Mouse (Mus musculus): ENCODE data around the gene Ywhae. TPM values are rescaled to one million over a fixed set of nuclear protein-coding genes. Genes with fewer than 3 reads are reported as not detected.

Gene Ywhae
- total RNA-seq, 2 experiments from 2014 or later: 1,671 to 1,788 TPM

DNA sequence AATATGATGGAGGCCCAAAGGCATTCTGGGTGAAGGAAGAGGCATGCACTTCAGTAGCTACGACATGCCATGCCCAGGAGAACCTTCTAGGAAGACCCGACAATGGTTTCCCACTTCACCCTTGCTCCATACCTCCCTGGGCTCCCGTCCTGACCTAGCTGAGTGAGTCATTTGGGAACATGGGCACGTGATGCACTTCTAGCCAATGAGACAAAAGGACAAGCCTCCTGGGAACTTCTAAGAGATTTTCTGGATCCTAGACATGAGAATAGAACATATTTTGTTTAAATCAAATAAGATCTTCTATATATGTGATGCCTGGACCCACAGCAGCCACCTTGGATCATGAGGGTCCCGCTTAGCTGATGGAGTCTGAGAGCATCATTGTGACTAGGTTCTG, 59.9 kb downstream of the Ywhae start:
- intact Hi-C loops (cut with DNase I): loop anchor here (10.0 kb wide), 1 partner anchor 112 kb away; no protein-coding TSS in a partner anchor
- DNase-seq: no peak

DNA sequence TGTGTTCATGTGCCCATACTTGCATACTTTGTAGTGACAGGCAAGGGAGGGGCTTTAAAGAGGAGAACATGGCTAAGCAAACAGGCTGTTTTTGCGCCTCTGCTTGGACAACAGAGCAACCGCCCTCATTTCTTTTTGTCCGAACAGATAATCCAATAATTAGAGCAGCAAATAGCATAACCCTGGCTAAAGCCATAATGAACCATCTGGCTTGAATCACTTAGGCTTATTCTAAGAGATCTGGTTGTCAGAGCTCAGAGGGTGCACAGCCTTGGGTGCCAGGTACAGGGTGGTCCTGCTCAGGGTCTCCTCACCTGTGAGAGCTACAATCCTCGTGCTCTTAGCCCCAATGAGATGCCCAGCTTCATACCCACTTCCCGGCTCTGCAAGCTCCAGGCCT, 60.7 kb downstream of the Ywhae start:
- intact Hi-C loops (cut with DNase I): loop anchor here (10.0 kb wide), 1 partner anchor 111 kb away; no protein-coding TSS in a partner anchor
- DNase-seq: no peak

DNA sequence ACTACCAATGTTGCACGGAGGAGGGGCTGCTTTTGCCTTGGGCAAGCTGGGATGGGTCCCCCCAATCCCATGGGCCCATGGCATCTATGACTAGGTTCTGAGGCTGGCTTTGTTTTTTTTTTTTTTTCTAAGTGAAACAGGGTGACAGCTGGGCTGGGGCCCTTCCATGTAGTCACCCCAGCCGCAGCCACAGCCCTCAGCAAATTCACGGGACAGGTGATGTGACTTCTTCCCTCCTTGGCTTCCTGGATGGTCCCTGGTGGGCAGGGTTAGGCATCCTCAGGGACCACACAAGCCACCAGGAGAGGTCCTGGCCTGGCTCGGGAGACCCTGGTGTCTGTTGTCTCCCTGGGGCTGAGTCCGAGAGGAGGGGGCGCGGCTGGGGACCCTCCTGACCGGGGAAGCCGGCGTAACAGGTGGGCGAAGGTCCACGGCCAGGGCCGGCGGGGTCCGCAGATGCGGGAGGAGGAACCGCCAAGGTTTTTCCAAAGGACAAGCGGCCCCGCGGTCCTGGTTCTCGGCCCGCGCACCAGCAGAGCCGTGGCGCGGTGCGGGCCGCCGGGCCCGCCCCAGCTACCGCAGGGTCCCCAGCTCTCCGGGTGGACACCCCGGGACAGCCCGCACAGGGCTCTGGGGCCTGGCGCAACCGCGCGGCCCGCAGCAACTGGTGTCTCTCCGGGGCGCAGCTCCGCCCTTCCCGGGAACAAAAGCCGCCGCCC, 62.1 kb downstream of the Ywhae start:
- intact Hi-C loops (cut with DNase I): loop anchor here (5.0 to 10.0 kb wide), 2 partner anchors 110 to 173 kb away; no protein-coding TSS in a partner anchor
- DNase-seq: no peak

DNA sequence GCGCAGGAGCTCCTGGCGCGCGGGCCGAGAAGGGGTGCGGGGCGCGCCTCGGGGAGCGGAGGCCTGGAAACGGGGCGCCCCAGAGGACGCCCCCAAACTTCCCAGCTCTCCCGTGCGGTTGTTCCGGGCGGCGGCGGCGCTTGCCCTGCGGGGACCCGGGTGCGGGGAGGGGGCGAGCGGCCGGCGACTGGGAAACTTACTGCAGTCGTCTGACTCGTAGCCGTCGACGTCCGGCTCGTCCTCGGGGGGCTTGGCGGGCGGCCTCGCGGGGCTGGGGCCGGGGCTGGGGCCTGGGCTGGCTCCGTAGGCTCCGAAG, 62.6 kb downstream of the Ywhae start:
- intact Hi-C loops (cut with DNase I): loop anchor here (5.0 to 10.0 kb wide), 2 partner anchors 110 to 172 kb away; no protein-coding TSS in a partner anchor
- DNase-seq: no peak

DNA sequence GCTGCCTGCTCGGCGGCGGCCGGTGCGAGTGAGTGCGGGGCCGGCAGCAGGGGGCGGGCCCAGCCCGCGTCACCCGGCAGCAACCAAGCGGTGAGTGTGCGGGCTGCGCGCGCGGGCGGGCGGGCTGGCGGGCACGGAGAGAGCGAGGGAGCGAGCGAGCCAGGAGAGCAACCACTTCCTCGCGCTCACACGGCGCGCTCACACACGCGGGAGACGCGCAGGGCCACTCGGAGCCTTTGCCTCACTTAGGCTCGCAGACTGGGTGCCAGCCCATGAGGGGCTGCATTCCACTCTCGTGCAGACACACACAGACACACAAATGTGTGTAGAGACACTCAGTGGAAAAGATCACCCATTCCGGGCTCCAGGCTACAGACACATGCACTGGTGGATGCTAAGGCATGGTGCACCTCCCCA, 63.4 kb downstream of the Ywhae start, which contains the start of gene Doc2b:
Doc2b (minus strand) TSS at position 21 of the 417 bp plus-strand sequence.
- DNase-seq: peak; percentile 44
- intact Hi-C loops (cut with DNase I): loop anchor here (5.0 to 10.0 kb wide), 2 partner anchors 109 to 171 kb away; no protein-coding TSS in a partner anchor

DNA sequence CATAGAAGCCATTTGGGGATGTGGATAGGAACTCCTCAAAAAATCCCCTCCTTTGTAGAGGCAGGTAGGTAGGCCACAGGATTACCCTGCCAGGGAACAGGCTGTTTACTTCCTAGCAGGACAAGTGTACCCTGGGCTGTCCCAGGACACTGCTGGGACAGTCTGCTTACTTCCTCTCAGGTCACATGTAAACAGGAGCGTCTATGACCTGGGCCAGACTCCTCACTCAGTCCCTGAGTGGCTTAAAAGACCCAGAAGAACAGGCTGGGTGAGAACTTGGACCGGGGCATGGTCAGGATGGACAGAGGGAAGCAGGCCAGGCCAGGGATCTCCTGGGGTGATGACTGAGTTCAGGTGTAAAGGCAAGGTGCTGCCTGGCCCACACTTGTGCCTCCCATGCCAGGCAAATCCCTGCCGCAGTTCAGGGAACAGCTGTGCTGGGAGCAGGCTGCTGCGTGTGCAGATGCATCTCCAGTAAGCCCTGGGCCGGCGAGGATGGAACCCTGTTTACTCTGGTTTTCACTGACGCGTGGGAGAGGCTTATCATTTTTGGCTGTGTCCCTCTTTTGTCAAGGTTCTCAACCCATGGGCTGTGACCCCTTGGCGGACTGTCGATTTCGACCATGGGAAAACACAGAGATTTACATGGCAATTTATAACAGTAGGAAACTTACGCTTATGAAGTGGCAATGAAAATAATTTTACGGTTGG, 64.0 kb downstream of the Ywhae start:
- intact Hi-C loops (cut with DNase I): loop anchor here (5.0 to 10.0 kb wide), 2 partner anchors 108 to 171 kb away; no protein-coding TSS in a partner anchor
- DNase-seq: no peak

DNA sequence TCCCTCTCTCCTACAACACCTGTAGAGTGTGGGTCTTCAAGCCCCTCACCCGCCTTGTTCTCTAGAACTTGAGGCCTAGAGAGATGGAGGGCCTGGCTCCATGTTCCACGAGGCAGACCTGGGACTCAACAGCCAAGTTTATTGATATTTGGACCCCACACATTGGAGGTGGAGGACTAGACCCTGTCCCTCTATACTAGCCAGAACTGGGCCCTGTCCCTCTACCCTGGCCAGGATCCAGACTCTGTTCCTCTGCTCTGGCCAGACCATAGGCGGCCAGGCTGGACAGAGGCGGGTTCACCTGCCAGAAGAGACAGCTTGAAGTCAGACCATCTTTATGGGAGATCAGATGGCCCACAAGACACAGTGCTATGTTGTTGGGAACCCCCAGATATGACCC, 68.7 kb downstream of the Ywhae start:
- no peak for DNase-seq
- intact Hi-C loops (cut with DNase I): no loop called here

DNA sequence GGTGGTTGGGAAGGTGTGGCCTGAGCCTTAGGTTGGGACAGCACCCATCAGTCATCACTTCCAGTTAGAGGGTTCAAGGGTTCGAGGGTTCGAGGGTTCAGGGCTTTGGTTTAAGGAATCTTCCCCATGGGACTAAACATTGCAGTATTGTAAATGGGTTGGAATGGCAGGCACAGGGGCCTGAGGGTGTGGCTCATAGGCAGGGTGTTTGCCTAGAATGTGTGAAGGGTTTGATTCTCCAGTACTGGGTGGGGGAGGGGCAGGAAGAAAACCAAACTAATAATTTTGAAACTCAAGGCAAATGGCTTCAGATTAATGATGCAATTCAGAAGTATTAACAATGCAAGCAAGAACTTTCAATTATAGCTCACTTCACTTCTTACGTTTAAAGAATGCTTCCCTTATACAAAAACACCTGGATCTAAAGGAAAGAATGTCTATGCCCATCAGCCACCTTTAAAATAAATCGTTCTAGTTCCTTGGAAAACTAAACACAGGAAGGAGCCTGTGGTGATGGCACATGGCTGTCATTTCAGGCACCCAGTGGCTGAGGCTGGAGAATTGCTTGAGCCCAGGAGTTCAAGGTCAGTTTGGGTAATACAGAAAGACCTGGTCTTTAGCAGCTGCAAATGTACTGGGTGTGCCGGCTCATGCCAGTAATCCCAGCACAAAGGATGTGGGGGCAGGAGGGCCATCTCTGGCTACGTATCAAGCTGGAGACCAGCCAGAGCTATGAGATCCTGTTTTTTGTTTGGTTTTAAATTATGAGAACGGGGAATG, 69.3 kb downstream of the Ywhae start:
- intact Hi-C loops (cut with DNase I): no loop called here

DNA sequence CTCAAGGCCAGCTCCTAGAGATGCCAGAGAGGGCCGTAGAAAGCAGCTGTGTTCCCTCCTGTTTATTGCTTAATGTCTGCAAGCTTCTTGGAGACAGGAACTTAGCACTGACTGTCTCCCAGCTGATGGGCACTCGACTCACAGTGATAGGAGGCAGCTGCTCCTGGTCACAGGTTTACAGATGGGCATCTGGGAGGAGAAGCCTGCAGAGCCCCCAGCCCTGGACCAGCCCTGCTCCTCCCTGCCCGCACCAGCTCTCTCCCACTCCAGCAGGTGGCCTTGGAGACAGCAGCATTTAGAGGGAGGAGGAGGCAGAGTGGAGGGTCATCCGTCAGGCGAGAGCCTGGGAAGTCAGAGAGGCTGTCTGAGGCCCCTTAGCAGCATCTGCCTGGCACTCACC, 74.8 kb downstream of the Ywhae start:
- DNase-seq: peak; percentile 19
- intact Hi-C loops (cut with DNase I): no loop called here

More for the DNA sequence above, 69.3 kb downstream of the Ywhae start:
- DNase-seq: no peak

DNA sequence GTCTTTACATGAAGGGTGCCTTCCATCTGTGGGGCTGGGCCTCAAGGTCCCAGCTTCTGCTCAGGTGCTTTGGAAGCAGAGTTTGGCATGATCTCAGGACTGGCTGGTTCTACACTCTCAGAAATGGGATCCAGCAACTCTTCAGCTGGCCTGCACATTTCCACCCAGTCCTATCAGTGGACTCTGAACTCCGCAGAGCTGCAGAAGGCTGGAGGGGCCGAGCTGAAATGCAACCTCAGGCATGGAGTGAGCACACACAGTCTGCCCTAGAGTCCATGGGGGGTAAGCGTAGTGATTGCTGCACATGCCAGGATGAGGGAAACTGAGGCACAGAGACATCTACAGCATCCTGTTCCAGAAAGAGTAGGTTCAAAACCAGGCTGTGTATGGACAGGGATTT, 77.9 kb downstream of the Ywhae start:
- no peak for DNase-seq
- intact Hi-C loops (cut with DNase I): no loop called here

DNA sequence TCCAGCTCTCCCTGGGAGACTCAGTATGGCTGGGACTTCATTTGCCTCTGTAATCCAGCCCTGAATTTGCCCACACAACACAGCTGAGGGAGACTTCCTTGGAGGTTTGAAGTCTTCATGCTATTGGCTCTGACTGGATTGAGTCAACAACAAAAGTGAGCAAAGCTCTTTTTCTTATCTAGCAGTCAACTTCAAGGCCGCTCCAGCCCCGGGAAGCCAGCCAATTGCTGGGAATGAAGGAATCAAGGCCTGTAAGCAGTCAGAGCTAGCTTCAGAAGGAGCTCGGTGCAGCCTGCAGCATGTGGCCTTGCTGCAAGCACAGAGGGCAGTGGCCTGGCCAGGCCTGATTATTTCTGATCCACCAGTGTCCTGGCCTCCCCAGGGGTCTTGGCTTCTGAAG, 79.2 kb downstream of the Ywhae start:
- DNase-seq: peak; percentile 64
- intact Hi-C loops (cut with DNase I): no loop called here

DNA sequence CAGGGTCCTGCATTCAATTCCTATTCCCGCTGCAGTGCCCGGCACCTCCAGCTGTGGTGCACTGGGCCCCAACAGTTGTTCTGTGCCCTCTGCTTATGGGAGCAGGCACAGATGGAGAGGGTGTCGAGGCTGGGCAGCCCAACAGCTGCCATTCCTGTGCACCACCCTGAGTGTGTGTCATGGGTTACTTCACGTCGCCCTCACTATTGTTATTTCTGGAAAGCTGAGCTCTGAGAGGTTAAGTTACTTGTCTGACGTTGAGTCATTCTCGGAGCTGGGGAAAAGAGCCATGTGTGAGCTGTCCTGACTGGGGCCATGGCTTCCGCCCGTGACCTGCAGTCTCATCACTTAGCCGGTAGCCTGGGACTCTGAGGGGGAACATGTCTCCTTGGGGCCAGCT, 80.4 kb downstream of the Ywhae start:
- intact Hi-C loops (cut with DNase I): no loop called here
- no peak for DNase-seq

Other genes with a start within 250 kb of the Ywhae start
- 100 to 1,000 TPM; 136 to 137 TPM for gene Prpf8, start 246.1 kb upstream of the Ywhae start, total RNA-seq (2021)
- gene Rilp, start 222.8 kb upstream of the Ywhae start, total RNA-seq (2021): 1 to 10 TPM; 1.8 to 1.9 TPM
- 1 to 10 TPM; 3.0 to 3.5 TPM for gene Scarf1, start 219.3 kb upstream of the Ywhae start, total RNA-seq (2021)
- gene Slc43a2, start 201.2 kb upstream of the Ywhae start, total RNA-seq (2021): 10 to 100 TPM; 43.5 to 51.1 TPM
- 100 to 1,000 TPM; 249 to 259 TPM for gene Pitpna, start 144.8 kb upstream of the Ywhae start, total RNA-seq (2021)
- 10 to 100 TPM; 45.5 to 47.2 TPM for gene Inpp5k, start 101.9 kb upstream of the Ywhae start, total RNA-seq (2021)
- gene Myo1c, start 82.4 kb upstream of the Ywhae start, total RNA-seq (2021): 10 to 100 TPM; 38.1 to 41.0 TPM
- 100 to 1,000 TPM; 118 to 119 TPM for gene Crk, start 53.6 kb upstream of the Ywhae start, total RNA-seq (2021)
- 10 to 100 TPM; 47.9 to 53.4 TPM for gene Doc2b, start 63.2 kb downstream of the Ywhae start, total RNA-seq (2021)
- 1 to 10 TPM; 2.9 to 4.3 TPM for gene Rph3al, start 205.6 kb downstream of the Ywhae start, total RNA-seq (2021)